Mouse (Mus musculus): ENCODE data around the gene Zfp512b.

DNA sequence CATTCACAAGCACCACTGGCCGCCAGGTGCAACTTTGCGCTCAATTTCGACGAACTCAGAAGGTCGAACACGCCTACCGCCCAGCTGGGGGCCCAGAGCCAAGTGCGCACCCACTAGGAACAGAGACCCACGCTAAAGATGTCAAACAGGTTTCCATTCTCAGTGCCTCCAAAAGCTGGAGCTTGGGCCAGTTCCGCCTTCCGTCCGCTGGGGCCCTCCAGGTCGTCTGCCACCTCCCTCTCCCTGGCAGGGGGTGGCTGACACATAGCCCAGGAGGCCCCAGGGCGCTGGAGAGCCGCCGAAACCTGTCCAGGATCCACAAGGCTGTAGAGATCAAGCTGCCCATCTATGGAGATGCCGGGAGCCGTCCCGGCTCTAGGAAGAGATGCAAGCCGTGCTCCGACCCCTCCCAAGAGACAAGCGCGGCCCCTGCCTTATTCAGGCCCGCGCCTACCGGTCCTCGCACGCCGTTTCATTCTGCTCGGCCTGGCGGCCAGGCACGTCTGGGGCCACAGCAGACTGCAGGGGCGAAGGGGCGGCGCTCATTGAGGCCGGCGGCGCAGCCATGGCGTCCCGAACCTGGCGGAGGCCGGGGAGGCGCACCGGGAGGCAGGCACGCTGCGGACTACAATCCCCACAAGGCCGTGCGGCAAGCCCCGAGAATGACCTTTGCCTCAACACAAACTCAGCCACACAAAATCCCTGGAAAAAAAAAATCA lies 11.0 kb downstream of the Zfp512b start:
- peak; percentile 67; the same call in 1 of the 2 replicates for TF ChIP-seq POLR2A (IDR thresholded peaks at IDR 0.05; ENCODE audit: extremely low read depth, insufficient read depth, low read length)
- no peak for TF ChIP-seq CTCF (IDR thresholded peaks at IDR 0.05; ENCODE audit: low read depth, low read length)
